Mouse (Mus musculus) erythroid progenitor cell, adult 5-6 weeks (primary cell): ENCODE data around the gene Camk1. TPM values are rescaled to one million over a fixed set of nuclear protein-coding genes. Genes with fewer than 3 reads are reported as not detected.

Experiments
- ATAC-seq: replicated peaks from 2 replicates; pipeline ENCODE4 v1.8.0; 2016; ENCODE audit warnings: moderate number of reproducible peaks, mild to moderate bottlenecking, moderate TSS enrichment, inconsistent platforms; ENCODE audit not compliant: poor library complexity, low FRiP score, severe bottlenecking
- total RNA-seq, 2 experiments: library from RNA; stranded (forward) in 1 of 2; stranded (reverse) in 1 of 2; fragments of 150-400 nt in 1 of 2; fragments of 186-747, 209-891 nt in 1 of 2; gene quantifications; 2 replicates each; pipeline versions ENCODE4 v1.2.3 to v1.2.4; 2015 to 2017; ENCODE audit warnings: low replicate concordance in 2 of 2

The Camk1 gene
- total RNA-seq, 2 experiments from 2014 or later: 8.5 to 8.8 TPM

- ATAC-seq: no peak
Measured at GRCm38 (mm10) chr6:113315972-113316371, 27.8 kb downstream of the Camk1 start.

GRCm38 (mm10) chr6:113308141-113308540 lies 35.6 kb downstream of the Camk1 start:
- ATAC-seq: no peak

- ATAC-seq: 0 out of 2 replicates have a peak, but pooled peaks have one; percentile 3
Measured at GRCm38 (mm10) chr6:113307481-113308121, 36.2 kb downstream of the Camk1 start.

- peak; percentile 56 for ATAC-seq
Measured at GRCm38 (mm10) chr6:113306986-113307349, 36.8 kb downstream of the Camk1 start, which contains the start of gene Brpf1. Gene Brpf1, plus strand, starts transcription at chr6:113307137.

- ATAC-seq: peak; percentile 85
Measured at GRCm38 (mm10) chr6:113306322-113306985, 37.3 kb downstream of the Camk1 start.

GRCm38 (mm10) chr6:113302258-113302657 lies 41.5 kb downstream of the Camk1 start:
- ATAC-seq: no peak

GRCm38 (mm10) chr6:113301350-113301749 lies 42.4 kb downstream of the Camk1 start:
- no peak for ATAC-seq

GRCm38 (mm10) chr6:113296639-113297038 lies 47.1 kb downstream of the Camk1 start:
- ATAC-seq: no peak

GRCm38 (mm10) chr6:113296046-113296445 lies 47.7 kb downstream of the Camk1 start:
- no peak for ATAC-seq

- no peak for ATAC-seq
Measured at GRCm38 (mm10) chr6:113292938-113293337, 50.8 kb downstream of the Camk1 start.

- no peak for ATAC-seq
Measured at GRCm38 (mm10) chr6:113290346-113290745, 53.4 kb downstream of the Camk1 start.

- no peak for ATAC-seq
Measured at GRCm38 (mm10) chr6:113289346-113289745, 54.4 kb downstream of the Camk1 start.

GRCm38 (mm10) chr6:113287236-113287635 lies 56.5 kb downstream of the Camk1 start:
- no peak for ATAC-seq

- no peak for ATAC-seq
Measured at GRCm38 (mm10) chr6:113286316-113286715, 57.5 kb downstream of the Camk1 start.

GRCm38 (mm10) chr6:113284931-113285330 lies 58.9 kb downstream of the Camk1 start:
- no peak for ATAC-seq

Other genes with a start within 250 kb of the Camk1 start
- not detected in 2 replicates for gene Lhfpl4, start 148.6 kb downstream of the Camk1 start, total RNA-seq (2015; ENCODE audit: low replicate concordance)
- gene Lhfpl4, start 148.6 kb downstream of the Camk1 start, total RNA-seq (2017; ENCODE audit: low replicate concordance): 0.26 TPM in 1 of 2 replicates, not detected in the other
- 25.6 and 28.9 TPM in 2 replicates for gene Mtmr14, start 106.1 kb downstream of the Camk1 start, total RNA-seq (2015; ENCODE audit: low replicate concordance)
- gene Mtmr14, start 106.1 kb downstream of the Camk1 start, total RNA-seq (2017; ENCODE audit: low replicate concordance): 28.8 and 42.9 TPM in 2 replicates
- 0.36 TPM in 1 of 2 replicates, not detected in the other for gene Cpne9, start 61.7 kb downstream of the Camk1 start, total RNA-seq (2015; ENCODE audit: low replicate concordance)
- gene Cpne9, start 61.7 kb downstream of the Camk1 start, total RNA-seq (2017; ENCODE audit: low replicate concordance): 0.64 TPM in 1 of 2 replicates, not detected in the other
- gene Brpf1, start 36.8 kb downstream of the Camk1 start, total RNA-seq (2015; ENCODE audit: low replicate concordance): 33.5 and 43.6 TPM in 2 replicates
- gene Brpf1, start 36.8 kb downstream of the Camk1 start, total RNA-seq (2017; ENCODE audit: low replicate concordance): 30.7 and 41.5 TPM in 2 replicates
- 3.2 and 9.2 TPM in 2 replicates for gene Ogg1, start 17.0 kb downstream of the Camk1 start, total RNA-seq (2015; ENCODE audit: low replicate concordance)
- gene Ogg1, start 17.0 kb downstream of the Camk1 start, total RNA-seq (2017; ENCODE audit: low replicate concordance): not detected in 2 replicates
- 1.7 and 6.8 TPM in 2 replicates for gene Tada3, start 33.9 kb upstream of the Camk1 start, total RNA-seq (2015; ENCODE audit: low replicate concordance)
- gene Tada3, start 33.9 kb upstream of the Camk1 start, total RNA-seq (2017; ENCODE audit: low replicate concordance): 9.9 and 10.9 TPM in 2 replicates
- gene Arpc4, start 34.1 kb upstream of the Camk1 start, total RNA-seq (2015; ENCODE audit: low replicate concordance): 45.3 and 71.7 TPM in 2 replicates
- gene Arpc4, start 34.1 kb upstream of the Camk1 start, total RNA-seq (2017; ENCODE audit: low replicate concordance): 33.7 and 71.5 TPM in 2 replicates
- 0.72 TPM in 1 of 2 replicates, not detected in the other for gene Ttll3, start 45.3 kb upstream of the Camk1 start, total RNA-seq (2015; ENCODE audit: low replicate concordance)
- gene Ttll3, start 45.3 kb upstream of the Camk1 start, total RNA-seq (2017; ENCODE audit: low replicate concordance): 1.7 and 4.0 TPM in 2 replicates
- gene Rpusd3, start 75.4 kb upstream of the Camk1 start, total RNA-seq (2015; ENCODE audit: low replicate concordance): not detected in 2 replicates
- 1.4 and 2.1 TPM in 2 replicates for gene Rpusd3, start 75.4 kb upstream of the Camk1 start, total RNA-seq (2017; ENCODE audit: low replicate concordance)
- not detected in 2 replicates for gene Cidec, start 91.8 kb upstream of the Camk1 start, total RNA-seq (2015; ENCODE audit: low replicate concordance)
- gene Cidec, start 91.8 kb upstream of the Camk1 start, total RNA-seq (2017; ENCODE audit: low replicate concordance): not detected in 2 replicates
- 11.2 and 13.0 TPM in 2 replicates for gene Jagn1, start 98.6 kb upstream of the Camk1 start, total RNA-seq (2015; ENCODE audit: low replicate concordance)
- 4.5 and 6.9 TPM in 2 replicates for gene Jagn1, start 98.6 kb upstream of the Camk1 start, total RNA-seq (2017; ENCODE audit: low replicate concordance)
- gene Il17re, start 114.5 kb upstream of the Camk1 start, total RNA-seq (2015; ENCODE audit: low replicate concordance): not detected in 2 replicates
- gene Il17re, start 114.5 kb upstream of the Camk1 start, total RNA-seq (2017; ENCODE audit: low replicate concordance): not detected in 2 replicates
- gene Il17rc, start 127.4 kb upstream of the Camk1 start, total RNA-seq (2015; ENCODE audit: low replicate concordance): not detected in 2 replicates
- not detected in 2 replicates for gene Il17rc, start 127.4 kb upstream of the Camk1 start, total RNA-seq (2017; ENCODE audit: low replicate concordance)
- gene Creld1, start 139.3 kb upstream of the Camk1 start, total RNA-seq (2015; ENCODE audit: low replicate concordance): not detected in 2 replicates
- not detected in 2 replicates for gene Creld1, start 139.3 kb upstream of the Camk1 start, total RNA-seq (2017; ENCODE audit: low replicate concordance)
- not detected in 2 replicates for gene Prrt3, start 157.9 kb upstream of the Camk1 start, total RNA-seq (2015; ENCODE audit: low replicate concordance)
- gene Prrt3, start 157.9 kb upstream of the Camk1 start, total RNA-seq (2017; ENCODE audit: low replicate concordance): not detected in 2 replicates
- 23.5 and 67.8 TPM in 2 replicates for gene Emc3, start 187.7 kb upstream of the Camk1 start, total RNA-seq (2015; ENCODE audit: low replicate concordance)
- gene Emc3, start 187.7 kb upstream of the Camk1 start, total RNA-seq (2017; ENCODE audit: low replicate concordance): 15.2 and 28.4 TPM in 2 replicates
- gene Fancd2, start 187.7 kb upstream of the Camk1 start, total RNA-seq (2015; ENCODE audit: low replicate concordance): 33.9 and 57.8 TPM in 2 replicates
- 28.6 and 48.3 TPM in 2 replicates for gene Fancd2, start 187.7 kb upstream of the Camk1 start, total RNA-seq (2017; ENCODE audit: low replicate concordance)